Mouse (Mus musculus): ENCODE data around the gene Kcnk4. TPM values are rescaled to one million over a fixed set of nuclear protein-coding genes. Genes with fewer than 3 reads are reported as not detected.

The Kcnk4 gene
- total RNA-seq, 4 experiments from 2014 or later: 13.4 to 23.1 (median 15.8) TPM

- no peak for DNase-seq (ENCODE audit: low spot score in 2 of 2)
Measured at GRCm38 (mm10) chr19:6892512-6892911, 41.8 kb downstream of the Kcnk4 start.

DNA sequence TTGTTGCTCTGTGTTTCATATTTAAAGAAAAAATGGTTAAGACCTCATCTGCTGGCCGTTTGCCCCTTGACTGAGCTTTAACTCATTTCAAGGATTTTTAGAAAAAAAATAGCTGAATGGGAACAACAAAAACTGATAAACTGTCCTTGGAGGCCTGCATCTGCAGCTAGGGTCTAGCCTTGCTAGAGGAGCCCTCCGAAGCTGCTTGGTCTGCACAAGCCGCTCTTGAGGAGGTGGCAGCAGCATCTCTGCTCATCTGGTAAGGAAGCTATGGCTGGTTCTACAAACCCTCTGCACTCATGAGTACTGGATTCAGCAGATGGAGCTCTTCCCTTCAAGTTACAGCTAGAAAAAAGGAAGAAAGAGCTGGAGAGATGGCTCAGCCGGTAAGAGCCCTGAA is 56.4 kb downstream of the Kcnk4 start:
- no peak for DNase-seq (ENCODE audit: low spot score in 2 of 2)

DNA sequence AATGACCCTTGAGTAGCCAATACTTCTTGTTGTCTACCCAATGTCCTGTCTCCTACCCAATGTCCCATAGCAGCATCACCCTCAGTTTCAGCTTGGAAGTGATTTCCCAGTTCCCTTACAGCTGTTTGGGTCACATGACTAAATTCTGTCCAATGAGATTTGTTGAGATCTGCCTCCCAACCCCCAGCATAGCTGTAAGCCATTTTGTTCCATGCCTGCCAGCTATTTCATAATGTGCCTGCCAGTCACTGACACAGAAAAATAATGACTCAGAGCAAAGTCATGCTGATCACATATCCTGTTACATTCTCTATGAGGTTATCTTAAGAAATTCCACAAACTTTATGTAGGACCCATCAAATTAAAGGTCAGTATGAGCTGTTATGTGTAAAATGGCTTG is 57.5 kb downstream of the Kcnk4 start:
- DNase-seq (ENCODE audit: low spot score in 2 of 2): no peak

GRCm38 (mm10) chr19:6875834-6876233 is 58.5 kb downstream of the Kcnk4 start:
- DNase-seq (ENCODE audit: low spot score in 2 of 2): no peak

- DNase-seq (ENCODE audit: low spot score in 2 of 2): no peak
Measured at GRCm38 (mm10) chr19:6874257-6874656, 60.1 kb downstream of the Kcnk4 start.

Small RNAs within 50 kb of the gene (microRNA-seq; reads per million reads assigned to microRNA genes)
- 3.8 to 6.1 reads per million in 2 experiments for gene Mir6990

Other genes with a start within 250 kb of the Kcnk4 start
- 10 to 100 TPM; 33.7 to 42.9 (median 37.6) TPM for gene Rps6ka4, start 93.9 kb downstream of the Kcnk4 start, total RNA-seq (2022)
- gene Ccdc88b, start 76.3 kb downstream of the Kcnk4 start, total RNA-seq (2022): 10 to 100 TPM in 3 of 4 experiments, 1 to 10 TPM in 1; 7.5 to 17.4 (median 12.6) TPM
- gene Trmt112, start 24.8 kb downstream of the Kcnk4 start, total RNA-seq (2022): 10 to 100 TPM; 40.3 to 53.0 (median 45.6) TPM
- 100 to 1,000 TPM; 279 to 406 (median 342) TPM for gene Prdx5, start 24.4 kb downstream of the Kcnk4 start, total RNA-seq (2022)
- gene Esrra, start 12.7 kb downstream of the Kcnk4 start, total RNA-seq (2022): 10 to 100 TPM; 54.2 to 76.0 (median 64.8) TPM
- 10 to 100 TPM; 10.4 to 11.4 (median 11.0) TPM for gene Catsperz, start 9.1 kb downstream of the Kcnk4 start, total RNA-seq (2022)
- gene Bad, start 7.3 kb upstream of the Kcnk4 start, total RNA-seq (2022): 10 to 100 TPM; 32.5 to 39.8 (median 37.3) TPM
- 100 to 1,000 TPM in 3 of 4 experiments, 10 to 100 TPM in 1; 92.5 to 107 (median 104) TPM for gene Gpr137, start 8.0 kb upstream of the Kcnk4 start, total RNA-seq (2022)
- 10 to 100 TPM; 55.4 to 81.1 (median 63.5) TPM for gene Ppp1r14b, start 40.5 kb upstream of the Kcnk4 start, total RNA-seq (2022)
- gene Plcb3, start 42.0 kb upstream of the Kcnk4 start, total RNA-seq (2022): 10 to 100 TPM; 13.4 to 19.9 (median 18.0) TPM
- gene Fkbp2, start 46.0 kb upstream of the Kcnk4 start, total RNA-seq (2022): 100 to 1,000 TPM in 1 of 4 experiments, 10 to 100 TPM in 3; 63.5 to 104 (median 83.1) TPM
- 10 to 100 TPM; 80.4 to 93.8 (median 90.1) TPM for gene Vegfb, start 53.1 kb upstream of the Kcnk4 start, total RNA-seq (2022)
- gene Dnajc4, start 58.1 kb upstream of the Kcnk4 start, total RNA-seq (2022): 10 to 100 TPM; 26.1 to 29.9 (median 29.5) TPM
- 10 to 100 TPM; 13.7 to 17.4 (median 14.2) TPM for gene Nudt22, start 61.6 kb upstream of the Kcnk4 start, total RNA-seq (2022)
- gene Trpt1, start 61.6 kb upstream of the Kcnk4 start, total RNA-seq (2022): 10 to 100 TPM; 16.5 to 20.8 (median 16.6) TPM
- gene Fermt3, start 85.0 kb upstream of the Kcnk4 start, total RNA-seq (2022): 10 to 100 TPM in 2 of 4 experiments, 1 to 10 TPM in 2; 3.7 to 17.8 (median 9.2) TPM
- gene Stip1, start 105.5 kb upstream of the Kcnk4 start, total RNA-seq (2022): 100 to 1,000 TPM; 155 to 228 (median 191) TPM
- gene Macrod1, start 122.3 kb upstream of the Kcnk4 start, total RNA-seq (2022): 10 to 100 TPM; 19.2 to 21.4 (median 20.1) TPM
- gene Flrt1, start 171.2 kb upstream of the Kcnk4 start, total RNA-seq (2022): 10 to 100 TPM; 18.9 to 23.5 (median 21.5) TPM